In genomic region chr15:97839991-97840455, GRCm38 (mm10) we compare ENCODE assay signal across 9 mouse cellular contexts. TPM values are rescaled to one million over a fixed set of nuclear protein-coding genes. Genes with fewer than 3 reads are reported as not detected.
DNase-seq lines count a peak whose midpoint lies in the region; ATAC-seq lines count a peak whose summit lies in the region.
"Had no signal": no experiment of that assay in that cellular context is flagged by ENCODE, and none has a peak within 500 bp of the region (broad histone marks: within the 10 kb centered on the region; RNA-seq: fewer than 3 reads in every experiment).

No protein-coding gene starts in this region.

- no peaks in the 10 kb centered on the region; the same call in 1 of the 2 replicates for H3K27me3 ChIP-seq in forebrain, embryonic 14.5 days (replicated peaks; ENCODE audit: control insufficient read depth, insufficient read depth, low read length)
- H3K27me3 ChIP-seq in forebrain, embryonic 13.5 days, result 0 out of 2 replicates have a peak, but pooled peaks cover 3% of the 10 kb centered on the region
- no peaks in the 10 kb centered on the region for H3K27me3 ChIP-seq in embryonic facial prominence, embryonic 15.5 days
- H3K27me3 ChIP-seq in limb, embryonic 12.5 days, result no peaks in the 10 kb centered on the region
- no peaks in the 10 kb centered on the region for H3K27me3 ChIP-seq in neural tube, embryonic 12.5 days (replicated peaks)
- H3K27me3 ChIP-seq: CH12.LX had no signal

- no peak for ATAC-seq in forebrain, embryonic 14.5 days
- no peak for ATAC-seq in forebrain, embryonic 13.5 days
- no peak; the same call in 1 of the 2 replicates for ATAC-seq in embryonic facial prominence, embryonic 15.5 days (ENCODE audit: insufficient number of reproducible peaks, low FRiP score, low TSS enrichment, low read depth)
- peak; percentile 39; the same call in 1 of the 2 replicates for ATAC-seq in limb, embryonic 12.5 days (ENCODE audit: insufficient number of reproducible peaks, insufficient read depth, low FRiP score, low TSS enrichment, low read depth)
- 0 out of 2 replicates have a peak, but pooled peaks have one; percentile 37 for ATAC-seq in neural tube, embryonic 12.5 days (ENCODE audit: low FRiP score, low read depth)

- intact Hi-C loops in heart, postnatal 36 days (cut with DNase I), result loop anchor here (1.0 to 2.0 kb wide), 2 partner anchors 9 to 15 kb away; no protein-coding TSS in a partner anchor

- no peak overlapping the region for H3K9ac ChIP-seq in forebrain, embryonic 14.5 days (ENCODE audit: low read length)
- H3K9ac ChIP-seq in forebrain, embryonic 13.5 days, result no peak overlapping the region
- no peak overlapping the region for H3K9ac ChIP-seq in embryonic facial prominence, embryonic 15.5 days
- no peak overlapping the region for H3K9ac ChIP-seq in limb, embryonic 12.5 days (replicated peaks)
- no peak overlapping the region for H3K9ac ChIP-seq in neural tube, embryonic 12.5 days

- no peak overlapping the region for H3K4me3 ChIP-seq in forebrain, embryonic 14.5 days (ENCODE audit: low read depth, low read length)
- H3K4me3 ChIP-seq in forebrain, embryonic 13.5 days, result no peak overlapping the region
- no peak overlapping the region for H3K4me3 ChIP-seq in embryonic facial prominence, embryonic 15.5 days (replicated peaks)
- H3K4me3 ChIP-seq in limb, embryonic 12.5 days (replicated peaks), result no peak overlapping the region
- no peak overlapping the region for H3K4me3 ChIP-seq in neural tube, embryonic 12.5 days

- peak; percentile 44 for DNase-seq in forebrain, embryonic 14.5 days (ENCODE audit: low spot score)
- peak; percentile 74 to 82 for DNase-seq in heart, postnatal 36 days
- DNase-seq in right cerebral cortex, postnatal 10 days (ENCODE audit: low spot score in 2 of 2), result no peak
- no peak for DNase-seq in cerebellum, adult 18-20 months

- 59% methylated on average over 3 of the region's 3 CpGs for WGBS in forebrain, embryonic 14.5 days
- 54% methylated on average over 3 of the region's 3 CpGs for WGBS in forebrain, embryonic 13.5 days
- 19% methylated on average over 3 of the region's 3 CpGs for WGBS in embryonic facial prominence, embryonic 15.5 days
- 6% methylated on average over 3 of the region's 3 CpGs for WGBS in limb, embryonic 12.5 days
- 23% methylated on average over 3 of the region's 3 CpGs for WGBS in neural tube, embryonic 12.5 days

- H3K9me3 ChIP-seq in forebrain, embryonic 14.5 days (replicated peaks; ENCODE audit: control insufficient read depth, low read length), result no peaks in the 10 kb centered on the region
- no peaks in the 10 kb centered on the region for H3K9me3 ChIP-seq in forebrain, embryonic 13.5 days (replicated peaks)
- no peaks in the 10 kb centered on the region for H3K9me3 ChIP-seq in embryonic facial prominence, embryonic 15.5 days (replicated peaks)
- H3K9me3 ChIP-seq in limb, embryonic 12.5 days, result no peaks in the 10 kb centered on the region
- H3K9me3 ChIP-seq in neural tube, embryonic 12.5 days, result no peaks in the 10 kb centered on the region

- H3K4me1 ChIP-seq in forebrain, embryonic 14.5 days (ENCODE audit: control insufficient read depth, insufficient read depth, low read length), result peaks cover 8% of the 10 kb centered on the region
- peaks cover 14% of the 10 kb centered on the region for H3K4me1 ChIP-seq in forebrain, embryonic 13.5 days
- peaks cover 53% of the 10 kb centered on the region for H3K4me1 ChIP-seq in embryonic facial prominence, embryonic 15.5 days
- peaks cover 45% of the 10 kb centered on the region for H3K4me1 ChIP-seq in limb, embryonic 12.5 days (replicated peaks)
- H3K4me1 ChIP-seq in neural tube, embryonic 12.5 days, result peaks cover 12% of the 10 kb centered on the region

- H3K27ac ChIP-seq in forebrain, embryonic 14.5 days (ENCODE audit: low read depth, low read length), result no peak overlapping the region
- no peak overlapping the region for H3K27ac ChIP-seq in forebrain, embryonic 13.5 days
- H3K27ac ChIP-seq in embryonic facial prominence, embryonic 15.5 days (replicated peaks), result peak overlapping the region; percentile 78
- H3K27ac ChIP-seq in limb, embryonic 12.5 days, result peak overlapping the region; percentile 78
- H3K27ac ChIP-seq in neural tube, embryonic 12.5 days, result no peak overlapping the region

- no peaks in the 10 kb centered on the region for H3K36me3 ChIP-seq in forebrain, embryonic 14.5 days (ENCODE audit: control insufficient read depth, insufficient read depth, low read length)
- H3K36me3 ChIP-seq in forebrain, embryonic 13.5 days (ENCODE audit: poor library complexity, severe bottlenecking), result no peaks in the 10 kb centered on the region
- no peaks in the 10 kb centered on the region for H3K36me3 ChIP-seq in embryonic facial prominence, embryonic 15.5 days
- no peaks in the 10 kb centered on the region for H3K36me3 ChIP-seq in limb, embryonic 12.5 days
- H3K36me3 ChIP-seq in neural tube, embryonic 12.5 days, result no peaks in the 10 kb centered on the region

- no peak overlapping the region for H3K4me2 ChIP-seq in forebrain, embryonic 14.5 days (ENCODE audit: low read length)
- H3K4me2 ChIP-seq in forebrain, embryonic 13.5 days, result no peak overlapping the region
- H3K4me2 ChIP-seq in embryonic facial prominence, embryonic 15.5 days (replicated peaks), result no peak overlapping the region
- H3K4me2 ChIP-seq in limb, embryonic 12.5 days, result no peak overlapping the region
- no peak overlapping the region for H3K4me2 ChIP-seq in neural tube, embryonic 12.5 days (replicated peaks)

RNA-seq across cellular contexts. Expression of gene Hdac7, which starts 4.3 kb away (rescaled TPM):
- 19.5 and 20.0 TPM in 2 replicates for polyA plus RNA-seq in forebrain, embryonic 14.5 days (2014; fragmentation: Nextera tagmentation; extraction: Ambion mirVana)
- 20.3 and 23.3 TPM in 2 replicates for polyA plus RNA-seq in forebrain, embryonic 13.5 days (2015; fragmentation: Nextera tagmentation; extraction: Ambion mirVana)
- 37.6 and 37.9 TPM in 2 replicates for polyA plus RNA-seq in embryonic facial prominence, embryonic 15.5 days (2015; fragmentation: Nextera tagmentation; extraction: Ambion mirVana)
- 10 to 100 TPM; 26.9 to 37.1 TPM for total RNA-seq in heart, postnatal 36 days (2021)
- 31.5 and 33.6 TPM in 2 replicates for polyA plus RNA-seq in limb, embryonic 12.5 days (2016; fragmentation: Nextera tagmentation; extraction: Ambion mirVana)
- polyA plus RNA-seq in neural tube, embryonic 12.5 days (2016; fragmentation: Nextera tagmentation; extraction: Ambion mirVana), result 28.9 and 29.7 TPM in 2 replicates

Comparison
In these comparisons a context has a peak if more than half of its experiments do, and no peak if none do; other contexts are left out.
1. ATAC-seq: peak in limb, embryonic 12.5 days (single experiment) and neural tube, embryonic 12.5 days (single experiment); none in forebrain, embryonic 14.5 days (single experiment), forebrain, embryonic 13.5 days (single experiment) and embryonic facial prominence, embryonic 15.5 days (single experiment).
2. DNase-seq: peak in forebrain, embryonic 14.5 days (single experiment) and heart, postnatal 36 days (2 of 2); none in right cerebral cortex, postnatal 10 days (0 of 2) and cerebellum, adult 18-20 months (0 of 2).
3. H3K27ac ChIP-seq: peak in embryonic facial prominence, embryonic 15.5 days (single experiment) and limb, embryonic 12.5 days (single experiment); none in forebrain, embryonic 14.5 days (single experiment), forebrain, embryonic 13.5 days (single experiment) and neural tube, embryonic 12.5 days (single experiment).